Mouse (Mus musculus): ENCODE data around the gene Ficd. TPM values are rescaled to one million over a fixed set of nuclear protein-coding genes. Genes with fewer than 3 reads are reported as not detected.
A peak's percentile ranks its signal among the peaks of the same experiment; 100 is the strongest.
"Not testable (repeated sequence)": the region's sequence is repeated elsewhere in the genome, so short reads cannot be mapped to it uniquely, and the experiment has no call there.

The Ficd gene
- total RNA-seq, 2 experiments from 2014 or later = 12.2 to 12.5 TPM

GRCm38 (mm10) chr5:113781875-113782274 lies 46.3 kb downstream of the Ficd start:
- no peak for DNase-seq (ENCODE audit: low spot score in 2 of 2)
- H3K27ac ChIP-seq = no peak overlapping the region
- TF ChIP-seq CTCF (conservative IDR thresholded peaks at IDR 0.05) = no peak
- H3K4me3 ChIP-seq = no peak overlapping the region

GRCm38 (mm10) chr5:113782624-113783023 lies 47.0 kb downstream of the Ficd start:
- Histone ChIP-seq H3K4me3 (no peak overlapping the region), H3K27ac (peak overlapping the region; percentile 65; the same call in 1 of the 2 replicates)
- TF ChIP-seq CTCF (conservative IDR thresholded peaks at IDR 0.05) = no peak
- DNase-seq (ENCODE audit: low spot score in 2 of 2) = no peak

- H3K27ac ChIP-seq = peak overlapping the region; percentile 65
- TF ChIP-seq CTCF (conservative IDR thresholded peaks at IDR 0.05) = no peak
- peak in 1 of 2 experiments; percentile 47 for DNase-seq (ENCODE audit: low spot score in 2 of 2)
- no peak overlapping the region for H3K4me3 ChIP-seq
Measured at GRCm38 (mm10) chr5:113783581-113784001, 48.0 kb downstream of the Ficd start.

- not testable (repeated sequence) for DNase-seq (ENCODE audit: low spot score in 2 of 2); H3K4me3 ChIP-seq
- peak overlapping the region; percentile 53; the same call in 1 of the 2 replicates for H3K27ac ChIP-seq
Measured at GRCm38 (mm10) chr5:113784104-113784503, 48.5 kb downstream of the Ficd start.

GRCm38 (mm10) chr5:113786985-113787384 lies 51.4 kb downstream of the Ficd start:
- DNase-seq (ENCODE audit: low spot score in 2 of 2) = no peak
- no peak overlapping the region for H3K27ac ChIP-seq
- TF ChIP-seq CTCF (conservative IDR thresholded peaks at IDR 0.05) = no peak
- no peak overlapping the region for H3K4me3 ChIP-seq

GRCm38 (mm10) chr5:113788645-113789044 lies 53.0 kb downstream of the Ficd start:
- Histone ChIP-seq H3K4me3 (no peak overlapping the region), H3K27ac (no peak overlapping the region)
- no peak for TF ChIP-seq CTCF (conservative IDR thresholded peaks at IDR 0.05)
- DNase-seq (ENCODE audit: low spot score in 2 of 2) = no peak

- H3K4me3 ChIP-seq = no peak overlapping the region
- no peak for DNase-seq (ENCODE audit: low spot score in 2 of 2)
- H3K27ac ChIP-seq = no peak overlapping the region
- no peak for TF ChIP-seq CTCF (conservative IDR thresholded peaks at IDR 0.05)
Measured at GRCm38 (mm10) chr5:113789075-113789788, 53.6 kb downstream of the Ficd start.

Other genes starting within 250 kb of the Ficd start
- 10 to 100 TPM; 85.0 to 89.1 TPM for gene Wscd2, start 245.5 kb upstream of the Ficd start, total RNA-seq (2021)
- 1 to 10 TPM; 3.3 to 4.5 TPM for gene Cmklr1, start 85.4 kb upstream of the Ficd start, total RNA-seq (2021)
- gene 1700069L16Rik, start 11.0 kb upstream of the Ficd start, total RNA-seq (2021) = not detected
- 10 to 100 TPM; 53.5 to 54.4 TPM for gene Sart3, start 36.7 kb downstream of the Ficd start, total RNA-seq (2021)
- 100 to 1,000 TPM; 111 to 122 TPM for gene Iscu, start 36.9 kb downstream of the Ficd start, total RNA-seq (2021)
- gene Tmem119, start 64.7 kb downstream of the Ficd start, total RNA-seq (2021) = 10 to 100 TPM; 22.8 to 24.0 TPM
- 10 to 100 TPM; 28.3 to 28.8 TPM for gene Selplg, start 96.8 kb downstream of the Ficd start, total RNA-seq (2021)
- gene Coro1c, start 173.0 kb downstream of the Ficd start, total RNA-seq (2021) = 100 to 1,000 TPM in 1 of 2 experiments, 10 to 100 TPM in 1; 95.2 to 101 TPM